Mouse (Mus musculus) frontal cortex, postnatal 10 days (tissue): ENCODE measurements at regions not wholly inside any gene's neighbourhood (a gene's known extent, or its start where the extent isn't known, plus 50 kb on each side); places are given as distances from the start of the nearest gene placed in this dataset.

Experiments
- DNase-seq, 2 experiments: peaks; one replicate each; pipeline ENCODE4 v3.0.0; 2022; ENCODE audit warnings: low spot score in 2 of 2, mixed read lengths in 1 of 2

DNA sequence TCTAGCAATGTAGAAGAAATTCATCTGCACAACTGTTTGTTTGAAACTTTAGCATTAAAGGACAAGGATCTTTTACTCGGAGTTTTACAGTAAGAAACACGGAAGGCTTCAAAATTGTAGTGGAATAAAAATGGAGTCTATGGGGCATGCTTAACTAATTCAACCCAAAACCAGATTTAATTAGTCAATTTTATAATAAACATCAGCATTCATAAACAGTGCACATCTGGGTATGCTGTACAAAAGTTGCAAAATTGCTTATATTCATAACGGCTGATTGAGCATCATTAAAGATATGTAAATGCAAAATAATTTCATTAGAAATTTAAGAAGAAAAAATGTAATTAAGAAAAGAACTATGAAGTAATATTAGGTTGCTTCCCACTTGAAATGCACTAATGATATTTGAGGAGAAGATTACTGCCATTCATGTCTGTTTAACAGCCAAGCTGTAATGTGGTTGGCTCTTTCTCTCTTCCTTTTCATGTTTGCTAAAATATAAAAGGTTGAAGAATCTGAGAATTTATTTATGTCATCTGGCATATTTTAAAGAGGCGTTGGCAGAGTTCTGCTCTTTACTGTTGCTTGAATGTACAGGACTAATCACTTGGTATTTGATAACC, 1037.3 kb downstream of the Fam181b start:
- DNase-seq = no peak

GRCm38 (mm10) chr7:94123781-94124180, 1044.1 kb downstream of the Fam181b start:
- DNase-seq = no peak

DNA sequence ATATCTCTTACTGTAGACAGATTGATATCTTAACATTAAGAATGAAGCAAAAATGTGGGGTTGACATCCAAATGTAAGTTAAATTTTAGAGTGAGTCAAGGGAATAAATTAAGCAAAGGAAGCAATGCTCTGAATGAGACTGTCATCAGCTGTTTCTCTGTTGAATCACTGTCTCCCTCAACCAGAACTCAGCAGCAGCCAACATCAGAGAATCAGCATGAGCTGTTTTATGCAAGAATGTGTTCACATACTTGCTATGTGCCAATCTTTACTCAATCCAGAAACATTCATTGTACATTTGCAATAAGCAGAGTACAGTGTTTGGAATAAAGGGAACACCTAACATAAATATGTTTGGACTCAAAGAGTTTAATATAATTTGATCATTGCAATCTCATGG, 1074.6 kb downstream of the Fam181b start:
- no peak for DNase-seq

GRCm38 (mm10) chr7:94155458-94155857, 1075.8 kb downstream of the Fam181b start:
- no peak for DNase-seq

DNA sequence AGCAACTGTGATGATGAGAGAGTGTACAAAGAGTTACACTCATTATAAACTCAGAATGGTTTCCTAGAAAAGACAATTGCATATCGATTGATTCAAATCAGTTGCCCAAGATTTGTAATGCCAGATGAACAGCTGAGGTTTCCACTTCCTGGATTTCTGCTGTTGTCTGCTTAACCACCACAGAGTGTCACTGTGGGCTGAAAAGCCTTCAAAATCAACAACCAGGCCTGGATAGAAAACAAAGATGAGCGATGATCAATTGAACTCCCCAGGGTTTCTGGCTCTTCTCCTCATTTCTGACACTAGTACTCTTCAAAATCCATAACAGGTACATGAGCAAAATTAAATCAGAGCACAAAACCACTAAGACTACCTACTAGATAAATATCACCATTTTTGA, 1100.4 kb downstream of the Fam181b start:
- DNase-seq = no peak

DNA sequence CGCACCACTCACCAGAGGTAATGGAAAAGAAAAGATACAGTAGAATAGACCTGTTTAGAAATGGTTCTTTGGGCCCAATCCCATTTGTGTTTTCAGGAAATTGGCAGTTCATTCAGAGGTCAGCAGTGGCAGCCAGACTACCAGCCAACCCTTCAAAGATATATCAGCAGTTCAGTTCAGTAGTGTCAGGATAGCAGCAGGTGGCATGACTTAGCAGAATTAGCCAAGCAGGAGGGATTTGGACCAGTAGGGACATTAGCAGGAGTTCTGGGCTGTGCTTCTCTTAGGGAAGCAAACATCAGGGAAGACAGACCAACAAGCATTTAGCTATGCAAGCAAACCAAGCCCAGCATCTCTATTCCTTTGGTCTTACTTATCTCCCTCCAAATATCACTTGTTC, 1132.7 kb downstream of the Fam181b start:
- no peak for DNase-seq

DNA sequence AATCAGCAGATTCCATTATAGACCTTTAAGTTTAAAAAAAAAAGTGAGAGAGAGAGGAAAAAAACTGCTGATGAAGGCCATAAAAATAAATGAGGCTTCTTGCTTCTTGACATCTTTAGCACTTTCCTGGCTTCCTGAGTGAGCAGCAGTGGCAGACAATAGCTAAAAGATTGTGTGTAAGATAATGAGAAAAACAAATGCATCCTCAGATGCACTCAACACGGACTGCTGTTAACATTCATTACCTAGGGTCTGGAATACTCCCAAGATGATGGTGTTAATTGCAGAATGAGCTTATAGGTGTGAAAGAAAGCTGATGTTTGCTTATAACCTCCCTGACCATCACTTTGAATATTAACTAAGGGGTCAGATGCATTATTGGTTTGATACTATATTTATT, 1147.8 kb downstream of the Fam181b start:
- DNase-seq = no peak

DNA sequence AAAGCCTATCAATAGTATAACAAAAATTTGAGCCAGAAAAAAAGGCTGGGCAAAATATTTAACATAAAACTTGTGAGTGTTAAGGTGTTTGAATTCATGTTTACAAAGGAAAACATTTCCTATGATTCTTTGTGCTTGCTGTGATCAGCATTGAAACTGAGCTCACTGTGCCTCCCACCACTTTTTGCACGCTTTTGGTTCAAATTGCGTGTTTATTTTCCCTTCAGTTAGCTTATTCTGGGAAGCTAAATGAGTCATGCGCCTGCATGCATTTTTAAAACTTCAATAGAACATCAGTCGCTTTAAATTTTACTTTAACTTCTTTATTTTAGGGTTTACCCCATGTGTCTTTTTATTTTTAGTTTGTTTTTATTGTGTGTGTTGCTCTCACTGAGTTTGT, 1154.0 kb downstream of the Fam181b start:
- peak in 1 of 2 experiments; percentile 5 for DNase-seq

- DNase-seq = no peak
Measured at GRCm38 (mm10) chr7:94249501-94249900, 1169.8 kb downstream of the Fam181b start.

DNA sequence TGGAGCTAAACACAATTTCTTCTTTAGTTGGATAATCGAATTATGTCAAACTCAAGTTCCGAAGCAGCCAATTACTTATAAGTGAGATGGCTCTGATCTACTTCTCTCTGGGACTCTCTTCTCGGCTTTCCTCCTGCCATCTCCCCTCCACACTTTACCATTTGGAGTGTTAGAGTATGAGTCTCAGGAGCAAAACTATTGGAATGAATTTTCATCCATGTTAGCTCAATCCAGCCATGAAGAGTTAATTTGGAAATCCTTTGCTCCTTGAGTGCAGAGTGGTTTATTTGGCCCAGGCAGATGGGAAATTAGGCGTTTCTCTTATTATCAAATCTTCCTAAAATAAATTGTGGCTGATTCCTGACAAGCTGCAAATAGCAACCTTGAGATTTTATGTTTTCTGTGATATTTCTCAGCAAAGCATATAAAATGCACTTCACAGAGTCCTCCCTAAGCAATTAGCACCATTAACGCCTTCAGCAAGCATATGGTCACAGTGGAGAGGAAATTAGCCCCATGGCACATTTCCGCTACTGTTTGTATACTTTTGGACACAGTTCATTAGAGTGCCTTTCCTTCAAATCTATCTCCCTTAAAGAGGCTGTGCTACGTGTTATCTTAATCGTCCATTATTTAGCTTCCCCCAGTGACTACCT, 1189.1 kb downstream of the Fam181b start:
- DNase-seq = no peak

GRCm38 (mm10) chr7:94281529-94281928, 1201.9 kb downstream of the Fam181b start:
- no peak for DNase-seq

DNA sequence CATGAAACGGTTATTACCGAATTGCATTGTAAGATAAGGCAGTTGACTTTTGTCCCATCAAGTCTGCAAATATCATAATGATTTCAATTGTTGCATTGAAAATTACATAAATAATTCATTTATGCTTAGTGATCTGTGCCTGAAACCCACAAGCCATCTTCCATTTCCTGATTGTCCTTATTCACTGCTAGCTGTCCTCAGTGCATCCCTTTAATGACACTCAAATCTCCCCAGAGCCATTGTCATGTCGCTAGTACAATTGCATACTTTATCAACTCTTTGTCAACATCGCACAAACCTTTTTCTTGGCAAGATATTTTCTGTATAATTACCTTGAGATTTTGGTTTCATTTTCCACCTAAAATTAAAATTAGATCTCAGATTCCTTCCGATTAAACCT, 1202.3 kb downstream of the Fam181b start:
- DNase-seq = no peak

- no peak for DNase-seq
Measured at GRCm38 (mm10) chr7:94283031-94283609, 1203.5 kb downstream of the Fam181b start.

GRCm38 (mm10) chr7:94305602-94306001, 1225.9 kb downstream of the Fam181b start:
- no peak for DNase-seq

GRCm38 (mm10) chr7:94314983-94315642, 1235.4 kb downstream of the Fam181b start:
- DNase-seq = no peak

GRCm38 (mm10) chr7:94332601-94333000, 1252.9 kb downstream of the Fam181b start:
- DNase-seq = no peak
